Mouse (Mus musculus): ENCODE data around the gene Dph2. TPM values are rescaled to one million over a fixed set of nuclear protein-coding genes. Genes with fewer than 3 reads are reported as not detected.

Dph2 gene
- total RNA-seq, 2 experiments from 2014 or later = 10.1 to 12.1 TPM

GRCm38 (mm10) chr4:117917847-117918246, 26.0 kb upstream of the Dph2 start:
- no peak overlapping the region for H3K27ac ChIP-seq
- TF ChIP-seq CTCF (conservative IDR thresholded peaks at IDR 0.05) = no peak
- no peak for DNase-seq (ENCODE audit: low spot score in 2 of 2)
- no peak overlapping the region for H3K4me3 ChIP-seq

- no peak for TF ChIP-seq CTCF (conservative IDR thresholded peaks at IDR 0.05)
- H3K4me3 ChIP-seq = no peak overlapping the region
These were observed 25.6 kb upstream of the Dph2 start for GRCm38 (mm10) chr4:117917402-117917801.

GRCm38 (mm10) chr4:117916386-117916785, 24.6 kb upstream of the Dph2 start:
- Histone ChIP-seq H3K4me3 (no peak overlapping the region), H3K27ac (no peak overlapping the region)
- TF ChIP-seq CTCF (conservative IDR thresholded peaks at IDR 0.05) = no peak
- DNase-seq (ENCODE audit: low spot score in 2 of 2) = no peak

More at GRCm38 (mm10) chr4:117917402-117917801, 25.6 kb upstream of the Dph2 start:
- no peak for DNase-seq (ENCODE audit: low spot score in 2 of 2)
- H3K27ac ChIP-seq = no peak overlapping the region

- DNase-seq (ENCODE audit: low spot score in 2 of 2) = no peak
- peak overlapping the region; percentile 100 for H3K27ac ChIP-seq
- H3K4me3 ChIP-seq = peak overlapping the region; percentile 85
- TF ChIP-seq CTCF (conservative IDR thresholded peaks at IDR 0.05) = no peak
These were observed 23.8 kb upstream of the Dph2 start for GRCm38 (mm10) chr4:117915489-117916105.

- TF ChIP-seq CTCF (conservative IDR thresholded peaks at IDR 0.05) = peak; percentile 58
- Histone ChIP-seq H3K4me3 (peak within 1 kb of the TSS; percentile 85), H3K27ac (peak within 1 kb of the TSS; percentile 100)
- DNase-seq (ENCODE audit: low spot score in 2 of 2) = peak; percentile 91 to 92
These were observed 23.0 kb upstream of the Dph2 start, which contains the start of gene Ipo13 for GRCm38 (mm10) chr4:117914591-117915442. Gene Ipo13 (minus strand): TSS chr4:117914999.

- peak overlapping the region; percentile 85 for H3K4me3 ChIP-seq
- peak overlapping the region; percentile 100 for H3K27ac ChIP-seq
- no peak for DNase-seq (ENCODE audit: low spot score in 2 of 2)
- no peak for TF ChIP-seq CTCF (conservative IDR thresholded peaks at IDR 0.05)
These were observed 22.2 kb upstream of the Dph2 start for GRCm38 (mm10) chr4:117914031-117914430.

- no peak for TF ChIP-seq CTCF (conservative IDR thresholded peaks at IDR 0.05)
- H3K27ac ChIP-seq = peak overlapping the region; percentile 100
- DNase-seq (ENCODE audit: low spot score in 2 of 2) = no peak
- peak overlapping the region; percentile 85 for H3K4me3 ChIP-seq
These were observed 21.6 kb upstream of the Dph2 start for GRCm38 (mm10) chr4:117913421-117913820.

GRCm38 (mm10) chr4:117912685-117913273, 20.9 kb upstream of the Dph2 start:
- no peak for DNase-seq (ENCODE audit: low spot score in 2 of 2)
- Histone ChIP-seq H3K4me3 (peak overlapping the region; percentile 85), H3K27ac (peak overlapping the region; percentile 100)
- no peak for TF ChIP-seq CTCF (conservative IDR thresholded peaks at IDR 0.05)

- Histone ChIP-seq H3K27ac (peak overlapping the region; percentile 100), H3K4me3 (peak overlapping the region; percentile 85)
- no peak for TF ChIP-seq CTCF (conservative IDR thresholded peaks at IDR 0.05)
- DNase-seq (ENCODE audit: low spot score in 2 of 2) = no peak
These were observed 20.3 kb upstream of the Dph2 start for GRCm38 (mm10) chr4:117912131-117912561.

GRCm38 (mm10) chr4:117908834-117909453, 17.1 kb upstream of the Dph2 start:
- no peak for TF ChIP-seq CTCF (conservative IDR thresholded peaks at IDR 0.05)
- peak overlapping the region; percentile 44 for H3K4me3 ChIP-seq
- DNase-seq (ENCODE audit: low spot score in 2 of 2) = no peak
- peak overlapping the region; percentile 87 for H3K27ac ChIP-seq

- no peak for DNase-seq (ENCODE audit: low spot score in 2 of 2)
- H3K4me3 ChIP-seq = no peak overlapping the region
- H3K27ac ChIP-seq = peak overlapping the region; percentile 28
- TF ChIP-seq CTCF (conservative IDR thresholded peaks at IDR 0.05) = no peak
These were observed 14.4 kb upstream of the Dph2 start for GRCm38 (mm10) chr4:117906196-117906595.

GRCm38 (mm10) chr4:117904761-117905160, 12.9 kb upstream of the Dph2 start:
- no peak for TF ChIP-seq CTCF (conservative IDR thresholded peaks at IDR 0.05)
- DNase-seq (ENCODE audit: low spot score in 2 of 2) = no peak
- Histone ChIP-seq H3K4me3 (no peak overlapping the region), H3K27ac (peak overlapping the region; percentile 79)

- peak in 1 of 2 experiments; percentile 67 for DNase-seq (ENCODE audit: low spot score in 2 of 2)
- Histone ChIP-seq H3K4me3 (no peak overlapping the region), H3K27ac (peak overlapping the region; percentile 79)
- no peak for TF ChIP-seq CTCF (conservative IDR thresholded peaks at IDR 0.05)
These were observed 12.3 kb upstream of the Dph2 start for GRCm38 (mm10) chr4:117904094-117904493.

Measured in layer of hippocampus, adult 2 months (tissue).